Mouse (Mus musculus): Measurements from ENCODE around the gene Zscan5b.
"Not testable (repeated sequence)": the region's sequence is repeated elsewhere in the genome, so short reads cannot be mapped to it uniquely, and the experiment has no call there.

Gene Zscan5b

DNA sequence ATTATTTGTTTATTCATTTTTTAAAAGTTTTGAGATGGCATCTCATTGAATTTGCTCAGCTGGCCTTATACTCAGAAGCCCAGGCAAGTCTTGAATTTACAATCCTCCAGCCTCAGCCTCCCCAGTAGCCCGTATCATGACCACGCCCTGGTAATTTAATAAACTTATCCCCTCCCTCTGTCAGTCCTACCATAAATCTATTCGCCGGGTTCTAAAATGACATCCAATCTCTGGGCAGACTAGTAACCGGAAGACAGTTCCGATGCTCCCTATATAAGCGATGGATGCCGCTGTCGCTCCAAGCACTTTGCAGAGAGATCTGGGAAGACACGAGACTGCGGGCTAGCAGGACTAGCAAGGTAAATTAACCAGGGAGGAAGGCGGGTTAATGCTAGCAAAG lies at the start of gene Zscan5b:
Gene Zscan5b, plus strand, starts transcription at position 301 of the 400 bp plus-strand sequence.
- DNase-seq (ENCODE audit: low spot score in 2 of 2) = no peak

DNA sequence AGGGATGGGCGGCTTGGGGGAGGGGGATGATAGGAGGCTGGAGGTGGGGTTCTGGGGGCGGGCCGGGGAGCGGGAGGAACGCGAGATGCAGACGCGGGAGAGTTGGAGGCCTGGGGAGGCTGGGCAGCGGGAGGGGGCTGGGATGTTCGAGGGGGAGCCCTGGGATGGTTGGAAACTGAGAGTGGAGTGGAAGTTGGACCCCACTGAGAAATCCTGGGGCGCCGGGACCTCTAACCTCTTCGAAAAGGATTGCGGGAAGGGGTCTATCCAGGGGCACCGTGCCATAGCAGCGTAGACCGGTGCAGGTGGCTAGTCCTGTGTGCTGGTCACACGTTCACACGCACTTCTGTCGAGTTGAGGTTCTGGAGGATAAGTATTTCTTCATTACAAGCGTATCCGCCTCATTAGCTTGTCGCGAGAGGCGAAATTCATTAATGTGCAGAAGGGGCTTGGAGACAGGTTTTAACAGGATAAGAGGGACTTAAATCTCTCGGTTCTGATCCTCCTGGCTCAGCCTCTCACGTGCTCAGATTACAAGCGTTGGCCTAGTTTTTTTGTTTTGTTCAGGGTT lies 49.3 kb upstream of the Zscan5b start:
- peak in 1 of 2 experiments; percentile 33 for DNase-seq (ENCODE audit: low spot score in 2 of 2)

- DNase-seq (ENCODE audit: low spot score in 2 of 2) = no peak
Observed at GRCm38 (mm10) chr7:6173872-6174271, 48.2 kb upstream of the Zscan5b start.

- not testable (repeated sequence) for DNase-seq (ENCODE audit: low spot score in 2 of 2)
Observed at GRCm38 (mm10) chr7:6174365-6174987, 47.6 kb upstream of the Zscan5b start.

- DNase-seq (ENCODE audit: low spot score in 2 of 2) = no peak
Observed at GRCm38 (mm10) chr7:6179013-6179412, 43.1 kb upstream of the Zscan5b start.

DNA sequence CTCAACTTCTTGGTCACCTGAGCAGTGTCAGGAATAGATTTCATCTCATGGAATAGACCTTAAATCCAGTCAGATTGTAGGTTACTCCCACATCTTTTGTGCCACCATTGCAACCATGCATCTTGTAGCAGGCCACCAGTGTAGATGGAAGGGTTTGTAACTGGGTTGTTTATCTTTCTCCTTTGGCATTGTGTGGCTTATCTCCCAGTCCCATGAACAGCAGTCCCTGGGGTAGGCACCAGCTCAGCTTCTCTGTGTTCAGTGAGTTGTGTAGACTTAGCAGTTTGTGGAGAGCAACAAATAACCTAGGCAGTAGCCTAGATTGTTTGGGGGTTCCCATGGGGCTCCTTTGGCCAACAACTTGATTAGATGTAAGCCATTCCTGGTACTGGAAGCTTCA lies 39.2 kb upstream of the Zscan5b start:
- DNase-seq (ENCODE audit: low spot score in 2 of 2) = no peak

- DNase-seq (ENCODE audit: low spot score in 2 of 2) = no peak
Observed at GRCm38 (mm10) chr7:6183802-6184201, 38.3 kb upstream of the Zscan5b start.

GRCm38 (mm10) chr7:6184521-6184920 lies 37.6 kb upstream of the Zscan5b start:
- no peak for DNase-seq (ENCODE audit: low spot score in 2 of 2)

DNA sequence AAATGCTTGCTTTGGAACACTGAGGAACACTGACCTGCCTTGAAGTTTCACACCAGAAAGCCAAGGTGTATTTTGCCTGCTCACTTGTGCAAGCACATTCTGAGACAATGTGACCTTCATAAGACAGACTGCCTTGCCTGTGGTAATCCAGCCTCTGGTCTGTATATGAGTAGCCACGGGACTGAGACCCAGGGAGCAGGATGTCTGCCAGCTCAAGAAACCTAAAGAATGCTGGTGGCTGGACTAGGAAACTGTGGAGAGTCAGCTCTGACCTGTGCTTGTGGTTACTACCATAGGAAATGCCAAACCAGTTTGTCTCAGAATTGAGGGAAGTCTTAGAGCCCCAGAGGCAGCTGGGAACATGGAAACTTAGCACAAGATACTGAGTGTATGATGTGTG lies 36.7 kb upstream of the Zscan5b start:
- DNase-seq (ENCODE audit: low spot score in 2 of 2) = no peak

DNA sequence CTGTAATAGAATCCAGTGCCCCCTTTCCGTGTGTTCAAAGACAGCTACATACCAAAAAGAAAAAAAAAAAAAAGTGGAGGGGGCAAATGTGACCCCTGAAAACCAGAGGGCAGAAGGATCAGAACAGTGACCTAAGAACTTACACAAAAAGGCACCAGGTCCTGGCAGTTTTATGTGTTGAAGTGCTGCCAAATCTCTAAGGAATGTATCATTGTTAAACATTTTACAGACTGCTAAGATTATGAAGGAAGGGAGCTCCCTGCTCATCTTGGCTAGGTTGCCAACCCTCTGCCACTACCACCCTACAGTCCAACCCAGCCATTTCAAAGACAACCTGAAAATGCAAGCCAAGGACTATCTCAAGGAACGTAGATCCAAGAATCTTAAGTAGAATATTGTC lies 35.9 kb upstream of the Zscan5b start:
- DNase-seq (ENCODE audit: low spot score in 2 of 2) = no peak

GRCm38 (mm10) chr7:6186756-6187155 lies 35.3 kb upstream of the Zscan5b start:
- no peak for DNase-seq (ENCODE audit: low spot score in 2 of 2)

DNA sequence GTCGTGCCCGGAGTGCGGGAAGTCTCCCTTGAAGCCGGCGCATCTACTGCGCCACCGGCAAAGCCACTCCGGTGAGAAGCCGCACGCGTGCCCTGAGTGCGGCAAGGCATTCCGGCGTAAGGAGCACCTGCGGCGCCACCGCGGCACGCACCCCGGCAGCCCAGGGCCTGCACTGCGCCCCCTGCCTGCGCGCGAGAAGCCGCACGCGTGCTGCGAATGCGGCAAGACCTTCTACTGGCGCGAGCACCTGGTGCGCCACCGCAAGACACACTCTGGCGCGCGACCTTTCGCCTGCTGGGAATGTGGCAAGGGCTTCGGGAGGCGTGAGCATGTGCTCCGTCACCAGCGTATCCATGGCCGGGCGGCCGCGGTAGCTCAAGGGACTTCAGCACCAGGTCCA lies 32.5 kb upstream of the Zscan5b start:
- no peak for DNase-seq (ENCODE audit: low spot score in 2 of 2)

DNA sequence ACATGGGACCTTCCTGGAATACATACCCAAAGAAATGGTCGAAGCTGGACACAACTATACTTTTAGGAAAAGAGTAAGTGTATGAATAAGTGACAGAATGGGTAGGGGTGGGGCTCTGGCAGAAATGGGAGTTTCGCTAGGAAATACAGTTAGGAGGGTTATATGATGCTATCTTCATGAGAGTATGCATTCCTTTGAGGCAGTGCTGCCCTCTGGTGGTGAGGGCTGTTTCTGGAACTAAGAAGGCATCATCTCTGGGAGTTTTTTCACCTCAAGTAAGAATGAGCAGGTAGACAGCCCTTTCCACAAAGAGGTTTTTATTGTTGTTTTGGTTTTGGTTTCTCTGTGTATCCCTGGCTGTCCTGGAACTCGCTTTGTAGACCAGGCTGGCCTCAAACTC lies 30.7 kb upstream of the Zscan5b start:
- peak; percentile 55 to 72 for DNase-seq (ENCODE audit: low spot score in 2 of 2)

DNA sequence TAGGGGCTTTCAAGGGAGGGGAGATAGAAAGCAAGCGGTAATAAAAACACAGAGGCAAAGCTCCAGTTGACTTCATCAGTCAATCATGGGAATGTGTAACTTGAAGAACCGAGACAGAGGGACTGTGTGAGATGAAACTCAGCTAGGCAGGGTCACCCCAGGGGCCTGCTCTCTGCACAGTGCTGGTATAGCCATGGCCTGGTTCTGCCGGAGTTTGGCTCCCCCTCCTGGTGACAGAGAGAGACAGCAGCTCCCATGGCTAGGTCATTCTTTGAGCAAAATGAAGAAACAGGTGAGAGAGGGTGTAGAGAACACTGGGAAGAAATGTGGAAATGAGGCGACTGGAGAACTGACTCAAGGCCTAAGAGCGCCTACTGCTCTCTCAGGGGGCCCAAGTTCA lies 27.9 kb upstream of the Zscan5b start:
- peak in 1 of 2 experiments; percentile 68 for DNase-seq (ENCODE audit: low spot score in 2 of 2)

DNA sequence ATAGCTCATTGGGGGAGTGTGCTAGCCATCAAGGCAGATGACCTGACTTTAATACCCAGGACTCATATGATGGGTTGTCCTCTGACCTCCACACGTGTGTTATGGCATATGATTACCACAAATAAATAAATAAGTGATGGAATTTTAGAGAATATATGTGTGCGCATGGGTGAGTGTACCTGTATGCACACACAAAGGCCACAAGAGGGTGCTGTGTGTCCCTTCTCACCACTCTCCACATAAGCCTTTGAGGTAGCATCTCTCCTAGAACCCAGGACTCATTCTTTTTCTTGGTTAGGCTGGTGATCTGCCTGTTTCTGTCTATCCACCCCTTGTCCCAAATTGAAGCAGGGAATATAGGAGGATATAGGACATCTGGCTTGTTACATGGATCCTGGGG lies 26.3 kb upstream of the Zscan5b start:
- no peak for DNase-seq (ENCODE audit: low spot score in 2 of 2)

DNA sequence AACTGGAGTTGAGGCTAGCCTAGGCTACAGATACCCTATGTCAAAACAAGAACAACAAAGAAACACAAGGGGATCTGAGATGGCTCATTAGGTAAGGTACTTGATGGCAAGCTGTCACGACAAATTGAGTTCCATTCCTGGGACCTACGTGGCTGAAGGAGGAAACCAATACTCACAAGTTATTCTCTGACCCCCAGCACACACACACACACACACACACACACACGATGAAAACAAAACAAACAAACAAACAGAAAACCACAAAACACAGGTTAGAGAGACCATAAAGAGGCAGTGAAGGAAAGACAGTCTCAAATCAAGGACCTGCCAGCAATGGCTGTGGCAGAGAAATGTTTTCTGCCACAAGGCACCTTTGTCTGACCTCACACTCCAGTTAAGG lies 25.3 kb upstream of the Zscan5b start, which contains the start of gene Galp:
Gene Galp, plus strand, starts transcription at position 301 of the 400 bp plus-strand sequence.
- no peak for DNase-seq (ENCODE audit: low spot score in 2 of 2)

DNA sequence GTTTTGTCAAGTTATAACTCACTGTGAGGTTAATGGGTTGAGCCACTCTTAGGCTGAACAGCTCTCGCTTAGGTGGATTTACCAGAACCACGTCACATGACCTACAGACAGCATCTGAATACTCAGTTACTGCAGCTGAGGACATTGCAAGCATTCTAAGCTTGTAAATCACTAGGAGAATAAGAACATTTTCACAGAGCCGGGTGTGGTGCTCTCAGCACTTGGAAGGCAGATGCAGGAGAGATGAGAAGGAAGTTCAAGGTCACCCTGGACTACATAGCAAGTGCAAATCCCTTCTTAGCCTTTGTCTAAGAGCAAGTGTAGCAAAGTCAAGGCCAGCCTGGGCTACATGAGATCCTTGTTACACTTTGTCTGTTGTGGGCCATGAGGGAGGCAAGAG lies 17.9 kb upstream of the Zscan5b start:
- no peak for DNase-seq (ENCODE audit: low spot score in 2 of 2)

- DNase-seq (ENCODE audit: low spot score in 2 of 2) = no peak
Observed at GRCm38 (mm10) chr7:6213144-6213543, 8.9 kb upstream of the Zscan5b start.

- not testable (repeated sequence) for DNase-seq (ENCODE audit: low spot score in 2 of 2)
Observed at GRCm38 (mm10) chr7:6214691-6215090, 7.4 kb upstream of the Zscan5b start.

DNA sequence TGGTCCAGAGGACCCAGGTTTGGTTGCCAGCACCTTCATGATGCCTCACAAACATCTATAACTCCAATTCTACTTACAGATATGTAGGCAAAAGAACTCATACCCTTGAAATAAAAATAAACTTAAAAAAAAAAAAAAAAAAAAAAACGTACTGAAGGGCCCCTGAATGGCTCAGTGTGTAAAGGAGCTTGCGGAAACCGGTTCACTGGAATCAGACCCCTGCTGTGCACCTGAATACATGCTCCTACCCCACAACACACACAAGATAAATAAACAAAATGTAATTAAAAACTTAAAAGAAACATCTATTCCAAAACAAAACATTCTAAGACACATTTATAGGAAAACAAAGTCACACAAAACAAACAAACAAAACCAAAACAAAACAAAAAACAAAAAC lies 1.9 kb upstream of the Zscan5b start:
- no peak for DNase-seq (ENCODE audit: low spot score in 2 of 2)

- DNase-seq (ENCODE audit: low spot score in 2 of 2) = not testable (repeated sequence)
Observed at GRCm38 (mm10) chr7:6228491-6228890, 6.4 kb downstream of the Zscan5b start.

- DNase-seq (ENCODE audit: low spot score in 2 of 2) = no peak
Observed at GRCm38 (mm10) chr7:6239787-6240186, 17.7 kb downstream of the Zscan5b start.

- peak in 1 of 2 experiments; percentile 34 for DNase-seq (ENCODE audit: low spot score in 2 of 2)
Observed at GRCm38 (mm10) chr7:6240841-6241425, 18.9 kb downstream of the Zscan5b start.
